Mouse (Mus musculus) E14TG2a.4 (cell line): ENCODE data around the gene Eef2.

ENCODE experiments used
- CTCF ChIP-seq: conservative IDR thresholded peaks from 2 replicates; pipeline ENCODE4 v1.5.1; 2014; ENCODE audit warnings: low read length
- NANOG ChIP-seq: IDR thresholded peaks from 2 replicates; pipeline ENCODE4 v1.6.1; 2014; ENCODE audit warnings: borderline replicate concordance, low read length, mixed read lengths
- POU5F1 ChIP-seq: IDR thresholded peaks from 2 replicates; pipeline ENCODE4 v1.6.1; 2014; ENCODE audit warnings: low read length, borderline replicate concordance

DNA sequence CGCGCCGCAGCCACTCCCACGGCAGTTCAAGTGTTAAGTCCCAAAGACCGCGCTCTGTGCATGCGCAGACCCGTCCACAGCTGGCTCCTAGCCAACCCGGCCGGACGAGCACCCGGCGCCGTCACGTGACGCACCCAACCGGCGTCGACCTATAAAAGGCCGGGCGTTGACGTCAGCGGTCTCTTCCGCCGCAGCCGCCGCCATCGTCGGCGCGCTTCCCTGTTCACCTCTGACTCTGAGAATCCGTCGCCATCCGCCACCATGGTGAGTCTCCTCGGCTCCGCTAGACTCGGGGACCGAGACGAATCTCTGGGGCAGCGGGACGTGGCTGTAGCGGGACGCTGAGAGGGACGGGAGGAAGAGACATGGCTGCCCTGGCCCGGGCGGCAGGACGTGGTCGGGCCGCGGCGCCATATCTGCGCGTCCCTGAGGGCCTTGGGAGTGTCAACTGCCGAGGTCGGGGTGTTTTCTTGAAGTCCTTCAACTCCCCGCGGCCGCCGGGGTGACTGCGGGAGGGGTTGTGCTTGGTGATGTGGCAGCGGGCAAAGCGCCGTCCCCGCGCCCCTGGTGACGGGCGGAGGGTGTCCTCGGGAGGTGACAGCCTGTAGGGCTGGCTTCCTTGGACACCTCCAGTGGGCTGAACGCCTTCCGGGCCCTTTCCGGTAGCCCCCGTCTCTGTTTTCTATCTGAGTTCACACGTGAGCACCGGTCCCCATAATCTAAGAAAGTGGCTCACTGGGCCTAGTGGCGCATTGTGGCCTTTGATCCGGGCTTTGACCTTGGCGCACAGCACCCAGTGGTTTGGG lies at the start of gene Eef2:
- TF ChIP-seq CTCF (no peak), NANOG (no peak), POU5F1 (no peak)
